In the genomic region with DNA sequence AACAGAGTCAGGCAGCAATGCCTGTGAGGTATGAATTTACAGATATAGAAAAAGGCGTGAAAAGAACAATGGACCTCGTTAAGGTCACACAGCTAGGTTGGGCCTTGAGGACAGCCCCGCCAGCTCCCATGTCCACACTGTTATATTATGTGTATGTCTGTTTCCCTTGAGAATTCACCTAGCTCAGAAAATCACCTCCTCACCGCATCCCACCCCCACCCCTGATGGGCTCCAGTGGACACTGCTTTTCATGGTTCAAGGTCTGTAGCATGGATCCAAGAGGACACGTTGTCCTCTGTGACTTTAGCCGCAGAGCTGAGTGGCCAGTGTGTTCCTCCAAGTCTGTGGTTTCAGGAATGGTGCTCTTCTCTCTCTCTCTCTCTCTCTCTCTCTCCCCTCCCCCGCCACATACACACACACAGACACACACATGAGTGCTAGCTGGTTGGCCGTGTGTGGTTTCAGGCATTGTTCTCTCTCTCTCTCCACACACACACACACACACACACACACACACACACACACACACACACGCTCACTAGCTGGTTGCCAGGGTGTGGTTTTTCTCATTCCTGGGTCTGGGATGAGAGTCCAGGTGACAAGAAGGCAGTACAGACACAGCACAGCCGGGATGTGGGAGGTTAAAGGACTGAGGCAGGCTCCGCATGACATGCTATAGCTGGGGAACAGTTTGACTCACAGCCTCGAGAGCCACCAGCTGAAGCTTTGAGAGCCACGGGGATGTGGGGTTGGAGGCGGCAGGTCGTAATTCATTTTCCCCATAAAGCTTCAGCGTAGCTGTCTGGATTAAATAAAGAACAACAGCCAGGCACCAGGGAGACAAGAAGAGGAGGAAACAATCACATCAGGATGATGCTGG, we compare ENCODE assay signal across 8 mouse cellular contexts.
DNase-seq lines count a peak whose midpoint lies in the region; ATAC-seq and TF ChIP-seq lines count a peak whose summit lies in the region.
"Had no signal": no experiment of that assay in that cellular context is flagged by ENCODE, and none has a peak within 500 bp of the region (broad histone marks: within the 10 kb centered on the region; RNA-seq: fewer than 3 reads in every experiment).

No protein-coding gene starts in this region.

- H3K4me1 ChIP-seq in embryonic facial prominence, embryonic 14.5 days (ENCODE audit: control insufficient read depth, insufficient read depth, low read length) = peaks cover 37% of the 10 kb centered on the region
- peaks cover 7% of the 10 kb centered on the region; the same call in 1 of the 2 replicates for H3K4me1 ChIP-seq in intestine, postnatal 0 days (replicated peaks; ENCODE audit: control insufficient read depth, insufficient read depth, low read length)
- H3K4me1 ChIP-seq in olfactory bulb, adult 2 months (ENCODE audit: control insufficient read depth, insufficient read depth, low read length) = peaks cover 51% of the 10 kb centered on the region

- H3K4me2 ChIP-seq in embryonic facial prominence, embryonic 14.5 days (ENCODE audit: low read depth, low read length) = 0 out of 2 replicates have a peak overlapping the region, but pooled peaks have one; percentile 41
- peak overlapping the region; percentile 49; the same call in 1 of the 2 replicates for H3K4me2 ChIP-seq in intestine, postnatal 0 days (replicated peaks; ENCODE audit: low read depth)

- peak overlapping the region; percentile 32 for H3K9ac ChIP-seq in embryonic facial prominence, embryonic 14.5 days (ENCODE audit: low read depth, low read length)
- H3K9ac ChIP-seq in intestine, postnatal 0 days (ENCODE audit: low read depth, low read length) = no peak overlapping the region

- no peaks in the 10 kb centered on the region for H3K9me3 ChIP-seq in embryonic facial prominence, embryonic 14.5 days (ENCODE audit: control insufficient read depth, low read length)
- H3K9me3 ChIP-seq in intestine, postnatal 0 days (ENCODE audit: control insufficient read depth) = no peaks in the 10 kb centered on the region

- TF ChIP-seq CTCF in layer of hippocampus, adult 2 months (conservative IDR thresholded peaks at IDR 0.05) = no peak
- TF ChIP-seq CTCF in intestine, postnatal 0 days (IDR thresholded peaks at IDR 0.05; ENCODE audit: low read depth) = no peak
- TF ChIP-seq CTCF in olfactory bulb, adult 2 months (IDR thresholded peaks at IDR 0.05; ENCODE audit: insufficient read depth, low read depth, low read length) = no peak

- no peaks in the 10 kb centered on the region for H3K27me3 ChIP-seq in embryonic facial prominence, embryonic 14.5 days (replicated peaks; ENCODE audit: control insufficient read depth, insufficient read depth, low read length)
- no peaks in the 10 kb centered on the region for H3K27me3 ChIP-seq in intestine, postnatal 0 days (replicated peaks; ENCODE audit: control insufficient read depth, insufficient read depth, low read length)

- DNase-seq in layer of hippocampus, adult 2 months (ENCODE audit: low spot score in 2 of 2) = peak; percentile 51
- DNase-seq in layer of hippocampus, postnatal 10 days (ENCODE audit: low spot score in 2 of 2) = no peak
- DNase-seq in embryonic facial prominence, embryonic 14.5 days (ENCODE audit: low spot score) = no peak
- DNase-seq in adrenal gland, postnatal 25 days = no peak
- DNase-seq in thymus, postnatal 10 days (ENCODE audit: low spot score in 2 of 2) = no peak
- DNase-seq: cerebellum, postnatal 10 days had no signal

- no peak for TF ChIP-seq POLR2A in olfactory bulb, adult 2 months (IDR thresholded peaks at IDR 0.05; ENCODE audit: insufficient read depth, low read depth, low read length)

- no peaks in the 10 kb centered on the region for H3K36me3 ChIP-seq in embryonic facial prominence, embryonic 14.5 days (ENCODE audit: control insufficient read depth, insufficient read depth, low read length)
- no peaks in the 10 kb centered on the region for H3K36me3 ChIP-seq in intestine, postnatal 0 days (ENCODE audit: control insufficient read depth, insufficient read depth)

- peak overlapping the region; percentile 89 for H3K27ac ChIP-seq in layer of hippocampus, adult 2 months
- peak overlapping the region; percentile 55 for H3K27ac ChIP-seq in embryonic facial prominence, embryonic 14.5 days (replicated peaks; ENCODE audit: low read depth, low read length)
- H3K27ac ChIP-seq in intestine, postnatal 0 days (ENCODE audit: low read depth, low read length) = no peak overlapping the region
- peak overlapping the region; percentile 85 for H3K27ac ChIP-seq in olfactory bulb, adult 2 months (ENCODE audit: insufficient read depth, low read depth, low read length)

- WGBS in embryonic facial prominence, embryonic 14.5 days = 49% methylated on average over 16 of the region's 16 CpGs
- 47% methylated on average over 16 of the region's 16 CpGs for WGBS in intestine, postnatal 0 days
- 44% methylated on average over 16 of the region's 16 CpGs for WGBS in olfactory bulb, adult 2 months

- peak; percentile 7; the same call in 1 of the 2 replicates for ATAC-seq in embryonic facial prominence, embryonic 14.5 days (ENCODE audit: low read depth)
- ATAC-seq in intestine, postnatal 0 days = no peak

- H3K4me3 ChIP-seq in layer of hippocampus, adult 2 months = no peak overlapping the region
- H3K4me3 ChIP-seq in embryonic facial prominence, embryonic 14.5 days (ENCODE audit: low read depth, low read length) = no peak overlapping the region
- no peak overlapping the region for H3K4me3 ChIP-seq in intestine, postnatal 0 days (ENCODE audit: low read depth, low read length)
- H3K4me3 ChIP-seq in olfactory bulb, adult 2 months (ENCODE audit: insufficient read depth, low read depth, low read length) = no peak overlapping the region

Comparison
In these comparisons a context has a peak if more than half of its experiments do, and no peak if none do; other contexts are left out.
1. DNase-seq: peak in layer of hippocampus, adult 2 months (2 of 2); none in layer of hippocampus, postnatal 10 days (0 of 2), embryonic facial prominence, embryonic 14.5 days (single experiment), adrenal gland, postnatal 25 days (single experiment) and thymus, postnatal 10 days (0 of 2).